Mouse (Mus musculus): Measurements from ENCODE around the gene Olfr493. TPM values are rescaled to one million over a fixed set of nuclear protein-coding genes. Genes with fewer than 3 reads are reported as not detected.

Olfr493 gene
- total RNA-seq (2021): not detected

DNA sequence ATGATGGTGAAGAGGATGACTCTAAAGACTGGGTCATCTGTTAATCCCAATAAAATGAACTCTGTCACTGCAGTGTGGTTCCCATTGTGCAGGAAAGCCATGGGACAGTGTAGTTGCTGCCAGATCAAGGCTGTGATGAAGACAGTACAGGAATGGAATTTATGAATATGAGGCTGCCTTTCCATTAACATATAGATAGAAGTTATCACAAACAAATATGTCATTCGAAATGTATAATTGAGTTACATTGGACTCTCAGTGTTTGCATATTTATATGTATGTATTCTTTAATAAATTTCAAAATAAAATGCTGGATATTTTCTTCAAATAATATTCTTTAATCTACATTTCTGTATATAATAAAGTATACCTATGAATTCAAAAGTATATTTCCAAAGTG is at the start of gene Olfr493:
TSS of gene Olfr493 (minus strand) at position 101 of the 400 bp plus-strand sequence.
- intact Hi-C loops (cut with DNase I): no loop called here
- DNase-seq (ENCODE audit: low spot score): no peak

DNA sequence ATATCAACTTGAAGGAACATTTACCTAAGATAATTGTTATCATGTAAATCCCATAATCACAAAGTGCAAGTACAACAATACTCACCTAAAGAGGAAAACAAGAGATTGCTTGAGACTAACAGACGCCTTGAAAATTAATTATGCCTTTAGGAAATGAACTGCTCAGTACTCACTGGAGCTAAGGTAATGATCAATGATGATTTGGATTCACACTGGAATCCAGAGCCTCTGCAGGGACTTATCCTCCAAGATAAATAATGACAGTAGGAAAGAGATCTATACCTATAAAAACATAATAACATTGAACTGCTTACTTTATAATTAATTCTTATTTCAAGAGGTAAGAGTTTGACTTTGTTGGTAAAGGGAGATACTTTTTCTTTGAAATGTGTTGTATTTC is 46.1 kb upstream of the Olfr493 start, which contains the start of gene Olfr495:
TSS of gene Olfr495 (plus strand) at position 301 of the 400 bp plus-strand sequence.
- intact Hi-C loops (cut with DNase I): no loop called here
- DNase-seq (ENCODE audit: low spot score): no peak

GRCm38 (mm10) chr7:108365035-108365434 is 18.3 kb upstream of the Olfr493 start, which contains the start of gene Olfr494:
Gene Olfr494 (plus strand): TSS chr7:108365335.
- DNase-seq (ENCODE audit: low spot score): no peak
- intact Hi-C loops (cut with DNase I): no loop called here

GRCm38 (mm10) chr7:108323574-108323973 is 23.2 kb downstream of the Olfr493 start, which contains the start of gene Olfr492:
Gene Olfr492 (minus strand): TSS chr7:108323674.
- DNase-seq (ENCODE audit: low spot score): no peak
- intact Hi-C loops (cut with DNase I): no loop called here

DNA sequence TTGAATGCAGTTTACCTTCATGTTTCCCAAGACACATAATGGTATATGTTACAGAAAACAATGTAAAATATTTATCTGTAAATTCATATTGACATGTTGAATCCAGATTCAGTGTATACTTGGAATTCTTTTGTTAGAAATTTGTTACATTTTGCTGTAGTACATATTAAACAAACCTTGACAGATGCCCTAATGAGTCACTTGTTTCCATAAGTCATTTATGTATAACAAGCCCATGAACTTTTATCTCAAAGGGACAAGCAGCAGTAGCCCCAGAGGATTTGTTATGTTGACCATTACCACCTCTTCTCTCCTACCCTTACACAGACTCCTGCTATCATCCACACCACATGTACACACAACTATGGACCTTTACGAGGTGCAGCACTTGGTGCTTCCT is 33.6 kb downstream of the Olfr493 start, which contains the start of gene Olfr491:
TSS of gene Olfr491 (plus strand) at position 301 of the 400 bp plus-strand sequence.
- no peak for DNase-seq (ENCODE audit: low spot score)
- intact Hi-C loops (cut with DNase I): no loop called here

Other genes with a start within 250 kb of the Olfr493 start
- under 1 TPM; 0.59 to 0.94 TPM for gene Olfr482, start 249.4 kb downstream of the Olfr493 start, total RNA-seq (2021)
- not detected for gene Olfr483, start 246.1 kb downstream of the Olfr493 start, total RNA-seq (2021)
- not detected for gene Olfr484, start 219.5 kb downstream of the Olfr493 start, total RNA-seq (2021)
- gene Olfr485, start 187.1 kb downstream of the Olfr493 start, total RNA-seq (2021): not detected
- not detected for gene Olfr486, start 174.2 kb downstream of the Olfr493 start, total RNA-seq (2021)
- gene Olfr487, start 132.3 kb downstream of the Olfr493 start, total RNA-seq (2021): not detected
- not detected for gene Olfr488, start 88.6 kb downstream of the Olfr493 start, total RNA-seq (2021)
- not detected for gene Olfr490, start 58.0 kb downstream of the Olfr493 start, total RNA-seq (2021)
- not detected for gene Olfr491, start 33.5 kb downstream of the Olfr493 start, total RNA-seq (2021)
- not detected for gene Olfr492, start 23.3 kb downstream of the Olfr493 start, total RNA-seq (2021)
- not detected for gene Olfr494, start 18.4 kb upstream of the Olfr493 start, total RNA-seq (2021)
- gene Olfr495, start 46.2 kb upstream of the Olfr493 start, total RNA-seq (2021): not detected
- not detected for gene Olfr497, start 73.4 kb upstream of the Olfr493 start, total RNA-seq (2021)
- gene Olfr498, start 118.3 kb upstream of the Olfr493 start, total RNA-seq (2021): not detected
- not detected for gene Olfr502, start 178.1 kb upstream of the Olfr493 start, total RNA-seq (2021)
- not detected for gene Olfr503, start 197.5 kb upstream of the Olfr493 start, total RNA-seq (2021)
- not detected for gene Olfr504, start 218.8 kb upstream of the Olfr493 start, total RNA-seq (2021)

Measured in heart, postnatal 25 days (tissue).